Mouse (Mus musculus): ENCODE data around the gene Krtap19-9b. TPM values are rescaled to one million over a fixed set of nuclear protein-coding genes. Genes with fewer than 3 reads are reported as not detected.

The Krtap19-9b gene
- total RNA-seq (2012; rRNA removed) = not detected in 2 replicates

DNA sequence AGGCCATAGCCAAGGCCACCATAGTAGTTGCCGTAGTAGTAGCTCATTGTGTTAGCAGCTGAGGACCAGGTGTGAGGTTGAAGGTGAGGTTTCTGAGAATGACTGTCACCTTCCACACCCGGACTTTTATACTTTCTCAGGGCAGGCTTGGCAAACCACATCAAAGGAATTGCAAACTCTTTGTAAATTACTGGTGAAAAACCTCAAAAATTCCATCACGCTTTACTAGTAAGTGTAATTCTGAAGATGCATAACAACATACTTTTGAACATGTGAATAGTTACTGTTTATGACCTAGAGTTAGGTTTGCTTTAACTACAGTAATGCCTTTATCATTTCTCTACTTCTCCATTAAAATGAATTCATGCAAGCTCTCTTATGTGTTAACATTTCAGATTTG, at the start of gene Krtap19-9b:
TSS of gene Krtap19-9b (minus strand) at position 101 of the 400 bp plus-strand sequence.
- no peak within 1 kb of the TSS for H3K9ac ChIP-seq (ENCODE audit: insufficient read depth, low read depth, low read length, poor library complexity, severe bottlenecking)
- no peaks in the 10 kb centered on the region for H3K36me3 ChIP-seq (ENCODE audit: control insufficient read depth, insufficient read depth, low read length, poor library complexity, severe bottlenecking)
- TF ChIP-seq MAFK (IDR thresholded peaks at IDR 0.05; ENCODE audit: insufficient read depth, low read depth, low read length) = no peak
- H3K27ac ChIP-seq (ENCODE audit: insufficient read depth, low read depth, low read length, poor library complexity, severe bottlenecking) = no peak within 1 kb of the TSS
- no peaks in the 10 kb centered on the region for H3K4me1 ChIP-seq (ENCODE audit: control insufficient read depth in 2 of 2, insufficient read depth in 2 of 2, low read length in 2 of 2, poor library complexity in 1 of 2)
- H3K9me3 ChIP-seq (ENCODE audit: control insufficient read depth, insufficient read depth, low read depth, low read length) = no peaks in the 10 kb centered on the region
- no peak within 1 kb of the TSS for H3K4me3 ChIP-seq (ENCODE audit: insufficient read depth in 1 of 2, low read depth in 1 of 2, low read length in 2 of 2, poor library complexity in 1 of 2, severe bottlenecking in 1 of 2)
- in situ Hi-C loops (cut with MboI; ENCODE audit: low sequenced_read_pairs in 2 of 2, unreplicated experiment in 2 of 2) = no loop called here
- DNase-seq (ENCODE audit: low read depth, low spot score) = no peak

GRCm38 (mm10) chr16:88962773-88963172, 30.7 kb upstream of the Krtap19-9b start, which contains the start of gene Krtap16-3:
Gene Krtap16-3, minus strand, starts transcription at chr16:88962873.
- no peak for DNase-seq (ENCODE audit: low read depth, low spot score)
- H3K27ac ChIP-seq (ENCODE audit: insufficient read depth, low read depth, low read length, poor library complexity, severe bottlenecking) = no peak within 1 kb of the TSS
- TF ChIP-seq ZNF384 (IDR thresholded peaks at IDR 0.05; ENCODE audit: low read depth, low read length) (no peak), CHD2 (IDR thresholded peaks at IDR 0.05; ENCODE audit: low read depth, low read length) (no peak), ZC3H11A (IDR thresholded peaks at IDR 0.05; ENCODE audit: borderline replicate concordance, low read depth, low read length) (no peak), HCFC1 (IDR thresholded peaks at IDR 0.05; ENCODE audit: borderline replicate concordance, insufficient read depth, low read length) (no peak), MAFK (IDR thresholded peaks at IDR 0.05; ENCODE audit: insufficient read depth, low read depth, low read length) (no peak)
- H3K4me1 ChIP-seq (ENCODE audit: control insufficient read depth in 2 of 2, insufficient read depth in 2 of 2, low read length in 2 of 2, poor library complexity in 1 of 2) = no peaks in the 10 kb centered on the region
- H3K9me3 ChIP-seq (ENCODE audit: control insufficient read depth, insufficient read depth, low read depth, low read length) = no peaks in the 10 kb centered on the region
- H3K36me3 ChIP-seq (ENCODE audit: control insufficient read depth, insufficient read depth, low read length, poor library complexity, severe bottlenecking) = no peaks in the 10 kb centered on the region
- H3K9ac ChIP-seq (ENCODE audit: insufficient read depth, low read depth, low read length, poor library complexity, severe bottlenecking) = no peak within 1 kb of the TSS
- in situ Hi-C loops (cut with MboI; ENCODE audit: low sequenced_read_pairs in 2 of 2, unreplicated experiment in 2 of 2) = no loop called here
- H3K4me3 ChIP-seq (ENCODE audit: insufficient read depth in 1 of 2, low read depth in 1 of 2, low read length in 2 of 2, poor library complexity in 1 of 2, severe bottlenecking in 1 of 2) = no peak within 1 kb of the TSS

GRCm38 (mm10) chr16:88941106-88941505, 9.0 kb upstream of the Krtap19-9b start:
- Histone ChIP-seq H3K36me3 (ENCODE audit: control insufficient read depth, insufficient read depth, low read length, poor library complexity, severe bottlenecking) (no peaks in the 10 kb centered on the region), H3K27ac (ENCODE audit: insufficient read depth, low read depth, low read length, poor library complexity, severe bottlenecking) (no peak overlapping the region), H3K9ac (ENCODE audit: insufficient read depth, low read depth, low read length, poor library complexity, severe bottlenecking) (no peak overlapping the region), H3K4me3 (ENCODE audit: insufficient read depth in 1 of 2, low read depth in 1 of 2, low read length in 2 of 2, poor library complexity in 1 of 2, severe bottlenecking in 1 of 2) (no peak overlapping the region), H3K4me1 (ENCODE audit: control insufficient read depth in 2 of 2, insufficient read depth in 2 of 2, low read length in 2 of 2, poor library complexity in 1 of 2) (no peaks in the 10 kb centered on the region), H3K9me3 (ENCODE audit: control insufficient read depth, insufficient read depth, low read depth, low read length) (no peaks in the 10 kb centered on the region)
- DNase-seq (ENCODE audit: low read depth, low spot score) = no peak
- in situ Hi-C loops (cut with MboI; ENCODE audit: low sequenced_read_pairs in 2 of 2, unreplicated experiment in 2 of 2) = no loop called here
- TF ChIP-seq ZNF384 (IDR thresholded peaks at IDR 0.05; ENCODE audit: low read depth, low read length) = no peak
- TF ChIP-seq CHD2 (IDR thresholded peaks at IDR 0.05; ENCODE audit: low read depth, low read length) = no peak
- no peak for TF ChIP-seq ZC3H11A (IDR thresholded peaks at IDR 0.05; ENCODE audit: borderline replicate concordance, low read depth, low read length)
- no peak for TF ChIP-seq HCFC1 (IDR thresholded peaks at IDR 0.05; ENCODE audit: borderline replicate concordance, insufficient read depth, low read length)
- no peak for TF ChIP-seq MAFK (IDR thresholded peaks at IDR 0.05; ENCODE audit: insufficient read depth, low read depth, low read length)

DNA sequence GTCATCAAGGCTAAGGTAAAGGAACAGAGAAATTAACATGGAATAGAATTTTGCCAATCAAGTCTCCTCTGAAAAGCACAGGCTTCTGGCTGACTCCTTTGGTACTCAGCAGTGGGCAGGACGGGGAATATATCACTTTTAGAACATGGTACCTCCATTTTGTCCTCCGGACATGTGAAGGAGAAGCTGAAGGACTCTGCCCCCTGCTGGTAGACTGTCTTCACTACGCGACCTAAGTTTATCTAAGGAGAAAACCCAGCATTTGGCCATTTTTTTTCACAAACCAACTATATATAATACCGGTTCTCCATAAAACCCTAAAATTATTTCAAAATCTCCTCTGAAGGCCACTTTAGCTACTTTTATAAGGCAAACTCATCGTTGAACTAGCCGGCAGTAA, 6.2 kb upstream of the Krtap19-9b start:
- Histone ChIP-seq H3K4me3 (ENCODE audit: insufficient read depth in 1 of 2, low read depth in 1 of 2, low read length in 2 of 2, poor library complexity in 1 of 2, severe bottlenecking in 1 of 2) (no peak overlapping the region), H3K4me1 (ENCODE audit: control insufficient read depth in 2 of 2, insufficient read depth in 2 of 2, low read length in 2 of 2, poor library complexity in 1 of 2) (no peaks in the 10 kb centered on the region), H3K9me3 (ENCODE audit: control insufficient read depth, insufficient read depth, low read depth, low read length) (no peaks in the 10 kb centered on the region), H3K36me3 (ENCODE audit: control insufficient read depth, insufficient read depth, low read length, poor library complexity, severe bottlenecking) (no peaks in the 10 kb centered on the region), H3K9ac (ENCODE audit: insufficient read depth, low read depth, low read length, poor library complexity, severe bottlenecking) (no peak overlapping the region), H3K27ac (ENCODE audit: insufficient read depth, low read depth, low read length, poor library complexity, severe bottlenecking) (no peak overlapping the region)
- in situ Hi-C loops (cut with MboI; ENCODE audit: low sequenced_read_pairs in 2 of 2, unreplicated experiment in 2 of 2) = no loop called here
- TF ChIP-seq ZC3H11A (IDR thresholded peaks at IDR 0.05; ENCODE audit: borderline replicate concordance, low read depth, low read length) (no peak), MAFK (IDR thresholded peaks at IDR 0.05; ENCODE audit: insufficient read depth, low read depth, low read length) (no peak), HCFC1 (IDR thresholded peaks at IDR 0.05; ENCODE audit: borderline replicate concordance, insufficient read depth, low read length) (no peak), CHD2 (IDR thresholded peaks at IDR 0.05; ENCODE audit: low read depth, low read length) (no peak), ZNF384 (IDR thresholded peaks at IDR 0.05; ENCODE audit: low read depth, low read length) (no peak)
- DNase-seq (ENCODE audit: low read depth, low spot score) = peak; percentile 59

- no peak for DNase-seq (ENCODE audit: low read depth, low spot score)
- no peaks in the 10 kb centered on the region for H3K9me3 ChIP-seq (ENCODE audit: control insufficient read depth, insufficient read depth, low read depth, low read length)
- in situ Hi-C loops (cut with MboI; ENCODE audit: low sequenced_read_pairs in 2 of 2, unreplicated experiment in 2 of 2) = no loop called here
- no peak within 1 kb of the TSS for H3K27ac ChIP-seq (ENCODE audit: insufficient read depth, low read depth, low read length, poor library complexity, severe bottlenecking)
- H3K4me1 ChIP-seq (ENCODE audit: control insufficient read depth in 2 of 2, insufficient read depth in 2 of 2, low read length in 2 of 2, poor library complexity in 1 of 2) = no peaks in the 10 kb centered on the region
- TF ChIP-seq HCFC1 (IDR thresholded peaks at IDR 0.05; ENCODE audit: borderline replicate concordance, insufficient read depth, low read length) = no peak
- TF ChIP-seq ZC3H11A (IDR thresholded peaks at IDR 0.05; ENCODE audit: borderline replicate concordance, low read depth, low read length) = no peak
- TF ChIP-seq CHD2 (IDR thresholded peaks at IDR 0.05; ENCODE audit: low read depth, low read length) = no peak
- no peak for TF ChIP-seq ZNF384 (IDR thresholded peaks at IDR 0.05; ENCODE audit: low read depth, low read length)
- no peak for TF ChIP-seq MAFK (IDR thresholded peaks at IDR 0.05; ENCODE audit: insufficient read depth, low read depth, low read length)
- no peak within 1 kb of the TSS for H3K4me3 ChIP-seq (ENCODE audit: insufficient read depth in 1 of 2, low read depth in 1 of 2, low read length in 2 of 2, poor library complexity in 1 of 2, severe bottlenecking in 1 of 2)
- H3K36me3 ChIP-seq (ENCODE audit: control insufficient read depth, insufficient read depth, low read length, poor library complexity, severe bottlenecking) = no peaks in the 10 kb centered on the region
- H3K9ac ChIP-seq (ENCODE audit: insufficient read depth, low read depth, low read length, poor library complexity, severe bottlenecking) = no peak within 1 kb of the TSS
These were observed 35.7 kb downstream of the Krtap19-9b start, which contains the start of gene Krtap19-5 for GRCm38 (mm10) chr16:88896357-88896756. Gene Krtap19-5, minus strand, starts transcription at chr16:88896457.
